Mouse (Mus musculus): ENCODE results near the gene Kdelr2. TPM values are rescaled to one million over a fixed set of nuclear protein-coding genes. Genes with fewer than 3 reads are reported as not detected.

Kdelr2 gene
- total and polyA plus RNA-seq, 3 experiments, result 80.5 to 94.4 TPM; not detected in 1

DNA sequence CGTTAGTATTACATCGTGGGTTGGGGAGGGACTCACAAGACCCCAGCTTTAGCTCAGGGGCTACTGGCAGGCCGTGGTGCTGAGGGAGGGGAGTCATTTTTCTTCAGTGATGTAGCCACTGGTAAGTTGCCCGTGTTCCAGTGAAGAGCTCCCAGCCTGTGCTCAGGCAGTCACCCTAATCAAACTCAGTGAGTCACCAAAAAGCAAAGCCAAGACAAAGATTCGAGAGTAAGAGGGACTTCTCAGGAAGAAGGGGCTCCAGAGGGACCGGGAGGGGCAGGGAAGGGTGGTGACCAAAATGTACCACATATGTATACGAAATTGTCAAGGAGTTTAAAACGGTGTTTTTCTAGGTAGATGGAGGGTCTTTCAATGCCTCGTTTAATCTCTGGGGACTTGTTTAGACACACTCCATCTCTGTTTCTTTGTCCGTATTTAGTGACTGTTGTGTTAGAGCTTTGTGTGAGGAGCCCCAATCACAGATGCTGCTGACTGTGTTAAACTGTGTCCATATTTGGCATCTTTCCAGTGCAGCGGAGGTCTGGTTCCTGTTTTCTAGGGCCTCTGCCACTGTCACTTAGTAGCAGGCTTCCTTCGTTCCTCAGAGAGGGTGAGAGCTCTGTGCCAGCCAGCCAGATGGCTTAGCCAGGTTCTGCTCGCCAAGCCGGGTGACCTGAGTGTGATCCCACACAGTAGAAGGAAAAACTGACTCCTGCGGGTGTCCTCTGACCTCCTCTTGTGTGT is 67.0 kb downstream of the Kdelr2 start:
- Histone ChIP-seq H3K27ac (ENCODE audit: control insufficient read depth, low read depth, low read length) (no peak overlapping the region; the same call in 1 of the 2 replicates), H3K79me2 (ENCODE audit: control insufficient read depth, insufficient read depth, low read length, poor library complexity) (peaks cover 2% of the 10 kb centered on the region; the same call in 1 of the 2 replicates), H3K9me3 (replicated peaks; ENCODE audit: insufficient read depth, low read length) (no peaks in the 10 kb centered on the region), H3K36me3 (ENCODE audit: control insufficient read depth in 1 of 2, insufficient read depth in 2 of 2, low read length in 2 of 2) (peaks cover 4 to 17% of the 10 kb centered on the region in 2 experiments), H3K9ac (ENCODE audit: control insufficient read depth, low read depth, low read length, poor library complexity, severe bottlenecking) (no peak overlapping the region), H3K4me1 (ENCODE audit: control insufficient read depth in 1 of 2, insufficient read depth in 2 of 2, low read length in 2 of 2) (peaks cover 10 to 19% of the 10 kb centered on the region in 2 experiments), H3K4me3 (ENCODE audit: control insufficient read depth in 1 of 2, insufficient read depth in 1 of 2, low read depth in 2 of 2, low read length in 2 of 2) (no peak overlapping the region), H3K27me3 (ENCODE audit: control insufficient read depth in 1 of 2, insufficient read depth in 2 of 2, low read length in 2 of 2) (no peaks in the 10 kb centered on the region)
- TF ChIP-seq UBTF (IDR thresholded peaks at IDR 0.05; ENCODE audit: borderline replicate concordance, insufficient read depth, low read depth, low read length) (no peak), JUND (IDR thresholded peaks at IDR 0.05; ENCODE audit: low read depth, low read length) (no peak), TBP (IDR thresholded peaks at IDR 0.05; ENCODE audit: low read depth, low read length) (0 out of 2 replicates have a peak, but pooled peaks have one; percentile 11), RAD21 (IDR thresholded peaks at IDR 0.05; ENCODE audit: low read depth, low read length) (no peak), ETS1 (IDR thresholded peaks at IDR 0.05; ENCODE audit: low read depth, low read length) (peak; percentile 69; the same call in 1 of the 2 replicates), EP300 (IDR thresholded peaks at IDR 0.05; ENCODE audit: low read depth in 1 of 2, low read length in 2 of 2) (peak; percentile 61 to 73), TCF12 (IDR thresholded peaks at IDR 0.05; ENCODE audit: low read depth, low read length) (peak; percentile 54; the same call in 1 of the 2 replicates), MYC (IDR thresholded peaks at IDR 0.05; ENCODE audit: low read depth, low read length) (0 out of 2 replicates have a peak, but pooled peaks have one; percentile 30), TAL1 (IDR thresholded peaks at IDR 0.05; ENCODE audit: low read length) (peak; percentile 57), SIN3A (IDR thresholded peaks at IDR 0.05; ENCODE audit: low read length) (peak; percentile 68), SMC3 (IDR thresholded peaks at IDR 0.05; ENCODE audit: low read depth, low read length) (peak; percentile 2; the same call in 1 of the 2 replicates), NRF1 (IDR thresholded peaks at IDR 0.05; ENCODE audit: insufficient read depth, low read depth, low read length, poor library complexity, severe bottlenecking) (no peak)
- DNase-seq (ENCODE audit: low read depth, low spot score), result peak; percentile 94

GRCm38 (mm10) chr5:143471165-143471546 is 67.5 kb downstream of the Kdelr2 start:
- DNase-seq (ENCODE audit: low read depth, low spot score), result no peak
- H3K79me2 ChIP-seq (ENCODE audit: control insufficient read depth, insufficient read depth, low read length, poor library complexity), result peaks cover 1% of the 10 kb centered on the region; the same call in 1 of the 2 replicates
- TF ChIP-seq TAL1 (IDR thresholded peaks at IDR 0.05; ENCODE audit: low read length) (0 out of 2 replicates have a peak, but pooled peaks have one; percentile 0), ZKSCAN1 (IDR thresholded peaks at IDR 0.05; ENCODE audit: low read depth, low read length) (no peak)
- H3K9me3 ChIP-seq (replicated peaks; ENCODE audit: insufficient read depth, low read length), result no peaks in the 10 kb centered on the region
- no peak overlapping the region for H3K27ac ChIP-seq (ENCODE audit: control insufficient read depth, low read depth, low read length)
- no peak overlapping the region for H3K4me3 ChIP-seq (ENCODE audit: control insufficient read depth in 1 of 2, insufficient read depth in 1 of 2, low read depth in 2 of 2, low read length in 2 of 2)
- no peaks in the 10 kb centered on the region for H3K27me3 ChIP-seq (ENCODE audit: control insufficient read depth in 1 of 2, insufficient read depth in 2 of 2, low read length in 2 of 2)
- H3K4me1 ChIP-seq (ENCODE audit: control insufficient read depth in 1 of 2, insufficient read depth in 2 of 2, low read length in 2 of 2), result peaks cover 8 to 19% of the 10 kb centered on the region in 2 experiments
- no peak overlapping the region for H3K9ac ChIP-seq (ENCODE audit: control insufficient read depth, low read depth, low read length, poor library complexity, severe bottlenecking)
- H3K36me3 ChIP-seq (ENCODE audit: control insufficient read depth in 1 of 2, insufficient read depth in 2 of 2, low read length in 2 of 2), result peaks cover 4 to 13% of the 10 kb centered on the region in 2 experiments

Other genes with a start within 250 kb of the Kdelr2 start
- 5.4 and 7.5 TPM in 2 replicates for gene Rbak, start 223.1 kb upstream of the Kdelr2 start, total RNA-seq (2012; rRNA removed)
- gene Rbak, start 223.1 kb upstream of the Kdelr2 start, polyA plus RNA-seq (2012; ENCODE audit: insufficient read depth in 1 of 2, insufficient read length in 2 of 2, low read depth in 1 of 2, low replicate concordance in 2 of 2, missing spikeins in 1 of 2), result 1 to 10 TPM in 1 of 2 experiments, not detected in 1; 7.4 TPM
- not detected in 2 replicates for gene Spdye4b, start 222.8 kb upstream of the Kdelr2 start, total RNA-seq (2012; rRNA removed)
- not detected for gene Spdye4b, start 222.8 kb upstream of the Kdelr2 start, polyA plus RNA-seq (2012; ENCODE audit: insufficient read depth in 1 of 2, insufficient read length in 2 of 2, low read depth in 1 of 2, low replicate concordance in 2 of 2, missing spikeins in 1 of 2)
- gene Spdye4a, start 176.9 kb upstream of the Kdelr2 start, total RNA-seq (2012; rRNA removed), result not detected in 2 replicates
- not detected for gene Spdye4a, start 176.9 kb upstream of the Kdelr2 start, polyA plus RNA-seq (2012; ENCODE audit: insufficient read depth in 1 of 2, insufficient read length in 2 of 2, low read depth in 1 of 2, low replicate concordance in 2 of 2, missing spikeins in 1 of 2)
- 15.5 and 17.3 TPM in 2 replicates for gene Zfp12, start 168.7 kb upstream of the Kdelr2 start, total RNA-seq (2012; rRNA removed)
- gene Zfp12, start 168.7 kb upstream of the Kdelr2 start, polyA plus RNA-seq (2012; ENCODE audit: insufficient read depth in 1 of 2, insufficient read length in 2 of 2, low read depth in 1 of 2, low replicate concordance in 2 of 2, missing spikeins in 1 of 2), result 10 to 100 TPM; 15.2 to 56.3 TPM
- 3.1 and 4.8 TPM in 2 replicates for gene Zfp316, start 133.8 kb upstream of the Kdelr2 start, total RNA-seq (2012; rRNA removed)
- 1 to 10 TPM in 1 of 2 experiments, not detected in 1; 4.3 TPM for gene Zfp316, start 133.8 kb upstream of the Kdelr2 start, polyA plus RNA-seq (2012; ENCODE audit: insufficient read depth in 1 of 2, insufficient read length in 2 of 2, low read depth in 1 of 2, low replicate concordance in 2 of 2, missing spikeins in 1 of 2)
- 0.08 TPM in 1 of 2 replicates, not detected in the other for gene Zfp853, start 110.2 kb upstream of the Kdelr2 start, total RNA-seq (2012; rRNA removed)
- gene Zfp853, start 110.2 kb upstream of the Kdelr2 start, polyA plus RNA-seq (2012; ENCODE audit: insufficient read depth in 1 of 2, insufficient read length in 2 of 2, low read depth in 1 of 2, low replicate concordance in 2 of 2, missing spikeins in 1 of 2), result under 1 TPM in 1 of 2 experiments, not detected in 1; 0.14 TPM
- 51.4 and 59.3 TPM in 2 replicates for gene E130309D02Rik, start 88.5 kb upstream of the Kdelr2 start, total RNA-seq (2012; rRNA removed)
- 10 to 100 TPM in 1 of 2 experiments, not detected in 1; 92.4 TPM for gene E130309D02Rik, start 88.5 kb upstream of the Kdelr2 start, polyA plus RNA-seq (2012; ENCODE audit: insufficient read depth in 1 of 2, insufficient read length in 2 of 2, low read depth in 1 of 2, low replicate concordance in 2 of 2, missing spikeins in 1 of 2)
- gene Zdhhc4, start 74.6 kb upstream of the Kdelr2 start, total RNA-seq (2012; rRNA removed), result 16.2 and 17.6 TPM in 2 replicates
- 10 to 100 TPM in 1 of 2 experiments, not detected in 1; 62.1 TPM for gene Zdhhc4, start 74.6 kb upstream of the Kdelr2 start, polyA plus RNA-seq (2012; ENCODE audit: insufficient read depth in 1 of 2, insufficient read length in 2 of 2, low read depth in 1 of 2, low replicate concordance in 2 of 2, missing spikeins in 1 of 2)
- gene Grid2ip, start 46.5 kb upstream of the Kdelr2 start, total RNA-seq (2012; rRNA removed), result 0.03 TPM in 1 of 2 replicates, not detected in the other
- not detected for gene Grid2ip, start 46.5 kb upstream of the Kdelr2 start, polyA plus RNA-seq (2012; ENCODE audit: insufficient read depth in 1 of 2, insufficient read length in 2 of 2, low read depth in 1 of 2, low replicate concordance in 2 of 2, missing spikeins in 1 of 2)
- 9.0 and 10.4 TPM in 2 replicates for gene Daglb, start 60.7 kb downstream of the Kdelr2 start, total RNA-seq (2012; rRNA removed)
- 1 to 10 TPM in 1 of 2 experiments, not detected in 1; 8.9 TPM for gene Daglb, start 60.7 kb downstream of the Kdelr2 start, polyA plus RNA-seq (2012; ENCODE audit: insufficient read depth in 1 of 2, insufficient read length in 2 of 2, low read depth in 1 of 2, low replicate concordance in 2 of 2, missing spikeins in 1 of 2)
- gene Rac1, start 124.2 kb downstream of the Kdelr2 start, total RNA-seq (2012; rRNA removed), result 134 and 148 TPM in 2 replicates
- 100 to 1,000 TPM; 105 to 251 TPM for gene Rac1, start 124.2 kb downstream of the Kdelr2 start, polyA plus RNA-seq (2012; ENCODE audit: insufficient read depth in 1 of 2, insufficient read length in 2 of 2, low read depth in 1 of 2, low replicate concordance in 2 of 2, missing spikeins in 1 of 2)
- gene Cyth3, start 218.6 kb downstream of the Kdelr2 start, total RNA-seq (2012; rRNA removed), result 32.8 and 41.1 TPM in 2 replicates
- 10 to 100 TPM in 1 of 2 experiments, not detected in 1; 44.9 TPM for gene Cyth3, start 218.6 kb downstream of the Kdelr2 start, polyA plus RNA-seq (2012; ENCODE audit: insufficient read depth in 1 of 2, insufficient read length in 2 of 2, low read depth in 1 of 2, low replicate concordance in 2 of 2, missing spikeins in 1 of 2)

Measured in MEL (cell line).